Mouse (Mus musculus) gastrocnemius, postnatal 25 days (tissue): ENCODE measurements at regions not wholly inside any gene's neighbourhood (a gene's known extent, or its start where the extent isn't known, plus 50 kb on each side); places are given as distances from the start of the nearest gene placed in this dataset.

ENCODE experiments used
- DNase-seq: peaks from one replicate; pipeline ENCODE4 v3.0.0; 2022

DNA sequence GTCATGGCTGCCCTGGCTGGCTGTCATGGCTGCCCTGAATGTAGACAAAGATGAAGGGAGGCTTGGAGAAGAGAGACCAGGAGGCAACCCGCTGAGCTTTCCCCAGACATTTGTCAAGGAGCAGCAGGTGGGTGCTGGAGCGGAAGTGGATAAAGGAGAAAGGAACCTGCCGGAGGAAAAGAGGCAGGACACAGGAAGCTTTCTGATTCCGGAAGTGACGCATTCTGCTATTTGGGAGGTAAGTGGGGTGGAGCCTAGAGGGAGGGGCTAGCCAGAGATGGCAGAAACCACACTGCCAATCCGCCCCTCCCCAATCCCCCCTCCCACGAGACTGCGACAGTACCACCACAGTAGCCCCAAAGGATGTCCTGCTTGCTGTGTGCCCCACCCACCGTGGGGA lies 80.1 kb downstream of the Gm572 start:
- DNase-seq, result no peak

DNA sequence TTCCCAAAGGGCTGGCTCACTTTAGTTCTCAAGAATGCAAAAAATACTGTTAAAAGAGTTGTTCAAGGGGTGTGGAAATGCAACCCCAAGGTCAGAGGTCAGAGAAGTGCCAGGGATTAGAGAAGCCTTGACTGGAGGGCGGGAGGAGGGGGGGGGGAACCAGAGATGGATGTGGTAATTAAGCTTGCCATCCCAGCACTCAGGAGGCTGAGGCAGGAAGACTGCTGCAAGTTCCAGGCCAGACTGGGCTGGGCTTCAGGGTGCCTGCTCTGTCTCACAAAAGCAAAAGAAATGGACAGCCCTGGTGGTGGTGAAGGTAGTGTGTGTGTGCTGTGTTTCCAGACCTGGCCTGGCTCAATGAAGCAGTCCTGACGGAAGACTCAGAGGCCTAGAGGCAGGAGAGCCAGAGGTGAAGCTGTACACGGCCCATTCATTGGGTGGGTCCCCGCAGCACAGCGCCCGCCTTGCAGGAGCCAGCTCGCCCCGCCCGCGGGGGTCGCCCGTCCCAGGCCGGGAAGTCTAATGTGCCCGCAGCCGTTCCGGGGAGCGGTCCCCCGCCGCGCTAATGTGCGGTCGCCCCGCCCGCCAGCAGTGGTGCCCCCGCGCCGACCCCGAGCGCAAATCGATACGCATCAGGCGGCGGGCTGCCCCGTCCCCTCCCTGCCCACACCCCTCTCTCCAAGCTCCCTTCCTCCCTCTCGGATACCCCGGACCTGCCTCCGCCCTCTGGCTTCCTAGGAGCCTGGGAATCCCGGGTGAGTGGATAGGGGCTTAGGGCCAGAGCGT lies 80.1 kb upstream of the Casz1 start:
- no peak for DNase-seq

DNA sequence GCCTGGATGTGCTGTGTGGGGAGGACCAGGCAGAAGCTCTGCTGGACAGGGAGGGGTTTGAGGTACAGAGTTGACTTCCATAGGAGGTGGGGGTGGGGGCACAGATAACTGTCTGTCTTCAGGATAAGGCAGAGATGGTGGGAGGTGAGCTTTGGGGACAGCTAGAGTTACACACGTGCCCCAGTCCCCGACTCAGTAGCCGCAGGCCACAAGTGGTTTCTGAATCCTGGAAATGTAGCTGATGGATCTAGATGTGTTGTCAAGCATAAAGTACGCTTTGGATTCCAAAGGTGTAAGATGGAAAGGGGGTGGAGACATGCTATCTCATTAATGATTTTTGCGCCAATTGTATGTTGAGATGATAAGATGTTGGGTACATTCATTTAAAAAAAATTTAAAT lies 75.4 kb upstream of the Casz1 start:
- DNase-seq, result no peak

DNA sequence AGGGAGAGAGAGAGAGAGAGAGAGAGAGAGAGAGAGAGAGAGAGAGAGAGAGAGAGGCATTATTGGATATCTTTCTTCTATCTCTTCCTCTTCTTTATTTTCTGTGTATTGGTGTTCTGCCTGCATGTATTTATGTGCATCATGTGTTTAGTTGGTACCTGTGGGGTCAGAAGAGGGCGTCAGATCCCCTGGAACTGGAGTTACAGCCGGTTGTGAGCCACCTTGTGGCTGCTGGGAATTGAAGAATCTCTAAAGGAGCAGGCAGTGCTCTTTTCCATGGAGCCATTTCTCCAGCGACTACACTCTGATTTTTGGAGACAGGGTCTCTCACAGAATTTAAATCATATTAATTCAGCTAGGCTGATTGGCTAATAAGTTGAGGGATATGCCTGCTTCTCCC lies 72.6 kb upstream of the Casz1 start:
- no peak for DNase-seq

DNA sequence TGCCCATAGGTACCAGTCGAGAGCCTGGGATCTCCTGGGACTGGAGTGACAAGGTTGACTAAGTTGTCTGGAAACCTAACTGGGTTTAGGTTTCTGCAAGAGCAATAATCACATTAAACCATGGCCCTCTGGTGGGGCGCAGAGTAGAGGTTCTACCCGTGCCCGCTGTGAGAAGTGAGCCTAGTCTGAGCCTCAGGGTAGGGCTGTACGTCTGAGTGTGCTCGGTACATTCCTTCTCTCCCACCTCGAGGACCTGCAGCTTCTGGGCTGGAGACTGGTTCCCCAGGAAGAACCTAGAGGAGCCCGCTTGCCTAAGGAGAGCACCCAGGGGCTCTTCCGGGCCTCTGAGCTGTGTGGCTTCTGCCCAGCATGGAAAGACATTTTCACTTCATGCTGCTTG lies 70.2 kb upstream of the Casz1 start:
- DNase-seq, result no peak

DNA sequence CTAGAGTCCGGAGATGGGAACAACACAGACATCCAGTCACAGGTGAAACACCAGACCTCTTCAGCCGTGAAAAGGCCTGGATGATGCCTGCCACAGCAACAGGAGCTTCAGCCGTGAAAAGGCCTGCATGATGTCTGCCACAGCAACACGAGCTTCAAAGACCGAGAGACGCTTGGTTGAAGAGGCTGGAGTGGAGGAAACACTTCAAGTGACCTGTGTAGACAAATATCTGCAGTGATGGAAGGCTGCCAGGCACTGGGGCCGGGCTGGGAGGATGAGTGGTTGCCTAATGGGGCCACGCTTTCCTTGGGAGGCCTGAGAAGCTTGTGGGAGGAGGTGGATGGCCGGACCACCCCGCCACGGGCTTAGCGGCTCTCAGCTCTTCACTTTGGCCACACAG lies 69.7 kb upstream of the Casz1 start:
- DNase-seq, result no peak

DNA sequence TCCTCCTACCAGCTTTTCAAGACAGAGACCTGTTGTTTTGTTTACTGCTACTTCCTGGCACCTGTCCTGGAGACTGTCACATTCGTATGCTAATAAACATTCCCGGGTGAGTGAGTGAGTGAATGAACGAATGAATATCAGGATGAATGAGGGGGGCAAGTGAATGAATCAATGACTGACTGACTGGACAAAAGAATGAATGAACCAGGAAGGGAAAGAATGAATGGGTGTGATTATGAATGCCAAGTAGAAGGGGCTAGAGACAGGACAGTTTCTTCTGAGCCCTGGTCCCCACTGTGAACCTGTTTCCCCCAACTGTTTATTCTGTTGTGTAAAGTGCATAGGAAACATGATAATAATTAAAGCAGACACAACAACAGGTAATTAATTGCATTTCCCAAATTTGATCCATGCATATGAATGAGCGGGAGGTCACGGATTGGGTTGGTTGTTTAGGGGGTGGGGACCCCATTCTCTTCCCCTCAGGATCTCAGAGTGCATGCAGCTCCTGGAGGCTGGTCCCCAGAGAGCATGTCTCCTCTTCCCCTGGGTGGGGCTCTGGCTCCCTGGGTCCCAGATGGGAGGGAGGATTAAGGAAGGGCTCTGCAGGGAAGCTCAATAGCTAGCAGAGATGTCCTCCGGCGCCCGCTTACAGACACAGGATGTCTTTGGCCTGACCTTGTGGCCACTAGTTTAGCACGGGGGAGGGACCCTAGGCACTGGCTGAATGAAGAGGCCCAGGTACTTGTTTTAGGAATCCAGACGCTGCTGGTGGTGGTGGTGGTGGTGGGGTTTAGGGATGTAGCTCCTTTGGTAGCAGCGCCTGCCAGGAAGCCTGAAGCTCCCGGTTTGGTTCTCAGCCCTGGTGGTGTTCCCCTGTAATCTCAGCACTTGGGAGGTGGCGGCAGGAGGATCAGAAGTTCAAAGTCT lies 65.4 kb upstream of the Casz1 start:
- DNase-seq, result no peak

DNA sequence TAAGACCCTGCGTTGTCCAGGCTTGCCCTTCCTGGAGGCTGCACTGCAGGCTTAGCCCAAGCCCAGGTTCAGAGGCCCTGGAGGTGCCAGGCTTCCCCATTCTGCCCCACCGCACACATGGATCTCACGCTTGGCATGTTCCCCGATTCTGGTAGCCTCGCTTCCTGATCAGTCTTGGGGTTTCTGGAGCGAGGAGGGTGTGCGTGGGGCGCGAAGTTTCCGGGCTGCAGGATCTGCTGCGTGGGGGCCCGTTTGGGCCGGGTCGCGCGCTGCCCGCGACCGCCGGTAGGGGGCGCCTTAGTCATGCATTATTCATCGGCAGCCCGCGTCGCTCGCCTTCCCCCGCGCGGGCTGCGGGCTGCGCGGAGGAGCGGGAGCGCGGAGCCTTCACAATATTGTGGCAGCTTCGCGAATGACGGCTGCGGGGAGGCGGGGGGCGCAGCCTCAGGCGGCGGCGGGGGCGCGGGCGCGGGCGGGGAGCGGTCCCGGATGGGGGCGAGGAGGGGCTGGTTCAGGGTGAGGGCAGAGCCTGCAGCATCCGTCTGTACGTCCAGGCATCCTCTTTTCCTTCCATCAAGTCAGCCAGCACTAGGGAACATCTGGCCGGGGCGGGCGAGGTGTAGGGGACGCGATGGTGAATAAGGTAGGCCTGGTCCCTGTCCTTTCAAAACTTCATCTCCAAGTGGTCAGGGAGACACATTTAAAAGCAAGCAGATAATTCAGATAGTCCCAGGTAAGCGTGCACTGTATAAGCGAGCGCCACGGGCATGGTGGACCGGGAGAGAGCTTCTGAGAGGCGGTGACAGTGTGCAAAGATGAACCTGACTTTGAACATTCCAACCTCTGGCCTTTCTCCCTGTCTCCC lies 61.4 kb upstream of the Casz1 start:
- DNase-seq, result peak; percentile 45

DNA sequence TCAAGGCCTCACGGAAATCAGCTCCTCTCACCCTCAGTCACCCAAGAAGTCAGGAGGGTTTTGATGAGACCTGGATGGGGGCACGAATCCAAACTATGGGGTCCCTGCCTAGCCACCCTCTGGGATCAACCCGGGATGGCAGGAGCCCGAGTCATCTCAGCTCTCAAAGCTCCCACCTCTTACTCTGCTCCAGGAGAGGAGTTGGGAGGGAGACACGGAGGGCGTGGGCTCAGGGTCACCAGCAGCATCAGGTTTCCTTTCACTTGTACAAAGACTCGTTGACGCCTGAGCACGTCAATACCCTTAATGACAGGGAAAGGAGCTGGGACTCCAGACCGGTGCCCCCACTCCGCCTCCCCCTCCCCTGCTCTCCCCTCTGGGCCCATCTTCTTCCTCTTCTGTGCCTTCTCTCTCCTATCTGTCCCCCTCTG lies 60.8 kb upstream of the Casz1 start:
- DNase-seq, result no peak

DNA sequence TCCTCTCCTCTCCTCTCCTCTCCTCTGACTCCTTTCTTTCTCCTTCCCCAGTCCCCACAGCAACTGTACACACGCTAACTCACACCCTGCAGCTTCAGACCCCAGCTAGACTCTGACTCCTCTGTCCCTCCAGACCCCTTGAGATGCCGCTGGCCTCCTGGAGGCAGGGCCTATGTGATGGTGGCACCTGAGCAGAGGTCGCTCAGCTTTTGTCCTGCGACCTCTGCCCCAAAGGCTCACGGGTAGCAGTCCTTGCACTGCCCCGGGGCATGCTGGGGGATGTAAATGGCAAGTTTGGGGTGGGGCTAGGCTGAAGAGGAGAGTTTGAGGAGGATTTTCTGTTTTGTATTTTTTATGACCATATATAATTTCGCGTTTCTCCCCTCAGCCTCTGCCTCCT lies 60.2 kb upstream of the Casz1 start:
- no peak for DNase-seq

DNA sequence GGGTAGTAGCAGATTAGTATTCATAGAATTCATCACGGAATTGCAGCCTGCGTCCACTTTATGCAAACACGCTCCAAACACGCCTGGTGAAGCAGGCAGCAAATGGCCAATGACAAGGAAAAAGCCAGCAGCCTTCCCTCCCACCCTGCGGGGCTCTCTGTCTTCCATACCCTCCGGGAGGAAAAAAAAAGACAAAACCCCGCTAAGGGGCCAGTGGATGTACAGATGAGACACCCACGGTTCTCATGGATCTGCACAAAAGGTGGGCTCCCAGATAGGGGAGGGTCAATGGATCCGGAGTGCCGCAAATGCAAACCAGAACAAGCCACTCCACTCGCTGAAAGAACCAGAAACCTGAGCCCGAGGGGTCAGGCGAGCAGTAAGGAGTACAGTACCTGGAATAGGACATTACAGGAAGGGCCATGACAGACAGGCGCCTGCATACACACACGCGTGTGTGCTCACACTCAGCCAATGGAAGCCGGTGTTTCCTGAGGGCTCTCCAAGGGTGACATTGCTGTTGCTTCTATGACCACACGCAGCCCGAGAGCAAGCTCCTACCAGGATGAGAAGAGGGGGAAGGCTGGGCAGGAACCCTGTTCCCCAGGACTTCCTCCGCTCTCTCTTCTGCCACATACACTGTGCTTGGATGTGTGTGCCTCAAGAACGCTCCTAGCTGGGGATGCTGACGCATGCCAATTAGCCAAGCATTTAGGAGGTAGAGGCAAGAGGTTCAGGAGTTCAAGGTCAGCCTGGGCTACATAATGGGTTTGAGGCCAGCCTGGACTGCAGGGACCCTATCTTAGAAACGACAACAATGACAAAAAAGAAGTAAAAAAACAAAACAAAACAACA lies 57.5 kb upstream of the Casz1 start:
- DNase-seq, result no peak

DNA sequence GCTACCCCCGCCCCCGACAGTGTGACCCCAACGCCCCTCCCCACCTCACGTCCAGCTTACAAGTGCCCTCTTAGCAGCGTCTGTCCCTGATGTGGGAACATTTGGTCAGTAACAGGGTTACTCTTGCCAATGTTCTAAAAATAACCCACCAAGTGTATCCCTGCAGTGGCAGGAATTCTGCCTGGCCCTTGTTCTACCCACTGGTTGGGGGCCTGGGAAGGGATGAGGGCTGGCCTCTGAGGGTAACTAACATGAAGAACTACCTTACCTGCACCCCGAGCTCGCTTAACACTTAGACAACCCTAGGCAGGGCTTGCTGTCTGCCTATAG lies 56.9 kb upstream of the Casz1 start:
- DNase-seq, result no peak

DNA sequence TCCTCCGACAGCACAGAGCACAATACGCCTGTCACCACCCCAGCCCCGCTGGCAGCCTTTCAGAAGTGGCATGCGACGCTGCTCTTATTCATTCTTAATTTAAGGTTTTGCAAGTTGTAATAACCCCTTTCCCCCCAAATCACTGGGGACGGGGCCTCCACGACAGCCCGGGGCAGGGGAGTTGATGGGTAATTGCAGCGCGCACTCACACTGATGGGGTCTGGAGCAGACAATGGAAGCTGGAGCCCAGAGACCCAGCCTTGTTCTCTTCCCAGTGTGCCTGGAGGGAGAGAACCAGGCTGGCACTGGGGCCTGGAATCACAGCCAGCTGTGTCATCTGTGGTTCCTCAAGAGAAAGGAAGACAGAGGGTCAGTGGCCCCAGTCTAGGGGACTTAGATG lies 54.2 kb upstream of the Casz1 start:
- DNase-seq, result no peak

DNA sequence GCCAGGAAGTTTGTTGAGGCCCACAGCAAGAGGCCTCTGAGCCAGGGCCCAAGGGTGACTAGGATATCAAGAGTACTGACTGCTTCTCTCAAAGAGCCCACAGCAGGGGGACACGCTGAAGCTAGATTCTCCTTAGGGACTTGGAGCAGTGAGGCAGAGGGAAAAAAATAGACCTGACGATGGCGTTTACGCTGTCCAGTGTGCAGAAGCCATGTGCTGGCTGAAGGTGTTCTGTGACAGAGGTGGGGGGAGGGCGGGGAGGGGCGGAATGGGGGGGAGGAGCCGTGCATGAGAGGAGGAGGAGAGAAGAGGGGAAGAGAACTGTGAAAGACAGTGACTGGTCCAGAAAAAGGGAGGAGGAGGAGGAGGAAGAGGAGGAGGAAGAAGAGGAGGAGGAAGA lies 52.6 kb upstream of the Casz1 start:
- DNase-seq, result peak; percentile 51

DNA sequence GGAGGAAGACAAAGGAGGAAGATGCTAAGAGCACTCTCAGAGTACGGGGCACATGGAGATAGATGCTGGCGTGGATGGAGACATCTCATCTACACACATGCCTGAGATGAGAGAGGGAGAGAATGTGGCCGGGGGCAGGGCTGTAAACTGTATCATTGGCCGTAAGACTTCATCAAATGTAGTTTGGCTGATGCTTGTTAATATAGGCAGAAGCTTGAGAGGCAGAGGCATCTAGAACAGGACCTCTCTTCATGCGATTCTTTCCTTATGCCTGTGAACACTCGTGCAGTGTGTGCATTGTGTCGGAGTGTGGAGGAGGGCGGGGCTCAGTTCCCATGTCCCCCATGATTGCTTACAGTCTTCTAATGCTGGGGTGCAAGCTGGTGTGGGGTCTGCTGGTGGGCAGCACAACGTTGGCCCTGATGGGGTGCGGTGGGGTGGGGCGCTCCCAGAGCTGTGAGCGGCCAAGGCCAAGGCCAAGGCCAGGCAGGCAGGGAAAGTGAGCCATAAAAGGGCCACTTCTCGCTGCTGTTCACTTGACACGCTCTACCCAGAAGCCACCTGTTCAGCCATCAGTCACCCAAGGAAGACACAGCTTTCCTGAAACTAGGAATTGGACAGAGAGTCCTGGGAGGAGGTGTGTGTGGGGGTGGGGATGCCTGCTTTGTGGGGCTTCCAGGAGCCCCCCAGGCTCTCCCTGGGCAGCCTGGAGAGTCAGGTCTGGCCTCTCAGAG lies 51.7 kb upstream of the Casz1 start:
- DNase-seq, result peak; percentile 33

DNA sequence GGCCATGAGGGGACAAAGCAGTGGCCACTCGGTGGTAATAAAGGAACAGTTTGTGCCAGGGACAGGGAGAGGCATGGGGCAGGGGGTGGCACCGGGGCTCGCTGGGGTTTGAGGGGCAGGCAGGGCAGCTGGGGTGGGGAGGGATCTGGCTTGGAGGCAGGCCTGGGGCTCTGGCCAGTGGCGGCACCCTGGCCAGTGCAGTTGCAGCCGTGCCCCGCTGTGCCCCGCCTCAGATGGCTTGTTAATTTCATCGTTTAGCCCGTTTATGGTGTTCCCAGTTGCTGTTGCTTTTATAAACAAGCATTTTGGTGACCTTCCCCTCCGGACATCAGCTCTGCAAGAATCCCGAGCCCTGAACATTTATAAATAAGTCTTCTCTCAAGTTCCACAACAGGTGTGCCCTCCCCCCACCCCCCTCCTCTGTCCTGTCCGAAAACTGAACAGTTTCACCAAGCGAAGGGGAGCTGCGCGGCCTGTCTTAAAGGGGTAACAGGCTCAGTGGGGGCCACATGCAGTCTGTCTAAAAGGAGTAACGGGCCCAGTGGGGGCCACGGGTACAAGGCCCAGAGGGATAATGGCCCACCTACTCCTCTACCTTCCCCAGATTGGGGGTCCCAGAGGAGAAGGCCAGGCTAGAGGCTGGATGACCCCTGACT lies 51.0 kb upstream of the Casz1 start:
- peak; percentile 70 for DNase-seq

DNA sequence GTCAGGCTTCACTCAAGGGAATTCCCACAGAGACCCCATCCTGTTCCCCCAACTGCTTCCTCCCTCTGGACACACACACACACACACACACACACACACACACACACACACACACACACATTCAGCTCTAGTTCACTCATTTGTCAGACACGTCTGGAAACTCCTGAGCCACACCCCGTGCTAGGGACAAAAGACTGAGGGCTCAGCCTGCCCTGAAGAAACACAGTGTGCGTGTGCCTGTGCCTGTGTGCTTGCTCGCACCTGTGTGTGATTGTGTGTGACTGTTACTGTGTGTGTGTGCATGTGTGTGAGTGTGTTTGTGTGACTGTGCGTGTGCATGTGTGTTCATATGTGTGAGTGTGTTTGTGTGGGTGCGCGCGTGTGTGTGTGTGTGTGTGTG lies 50.4 kb upstream of the Casz1 start:
- no peak for DNase-seq
